Mouse (Mus musculus) embryonic fibroblast, embryonic 13.5 days (primary cell): ENCODE results near the gene Med26. TPM values are rescaled to one million over a fixed set of nuclear protein-coding genes. Genes with fewer than 3 reads are reported as not detected.

Experiments used
- H3K27ac ChIP-seq: 2 replicates; pipeline ENCODE4 v1.5.1; 2012; ENCODE audit warnings: low read length, control low read depth, inconsistent platforms; ENCODE audit not compliant: insufficient read depth
- H3K4me1 ChIP-seq: 2 replicates; pipeline ENCODE4 v1.6.1; 2011; ENCODE audit warnings: low read length; ENCODE audit not compliant: control insufficient read depth, insufficient read depth
- H3K4me3 ChIP-seq: 2 replicates; pipeline ENCODE4 v1.5.1; 2011; ENCODE audit warnings: mild to moderate bottlenecking, control low read depth, low read length; ENCODE audit not compliant: insufficient read depth
- CTCF ChIP-seq: IDR thresholded peaks from 2 replicates; pipeline ENCODE4 v1.5.1; 2011; ENCODE audit warnings: mild to moderate bottlenecking, control low read depth, low read length, moderate library complexity, borderline replicate concordance; ENCODE audit not compliant: insufficient read depth
- POLR2A ChIP-seq: IDR thresholded peaks from 2 replicates; pipeline ENCODE4 v1.6.1; 2011; ENCODE audit warnings: low read depth, mild to moderate bottlenecking, control low read depth, low read length, moderate library complexity
- polyA plus RNA-seq: library from polyadenylated mRNA; stranded (reverse); fragments of >200 nt; gene quantifications from 2 replicates; pipeline ENCODE4 v1.2.4, GENCODE M21; 2011; ENCODE audit warnings: low read depth; ENCODE audit not compliant: missing spikeins, insufficient read length

The Med26 gene
- polyA plus RNA-seq, 1 experiment: 7.5 TPM

- Histone ChIP-seq H3K4me3 (no peak overlapping the region), H3K4me1 (no peaks in the 10 kb centered on the region), H3K27ac (no peak overlapping the region)
- no peak for TF ChIP-seq CTCF
- no peak for TF ChIP-seq POLR2A
Observed at GRCm38 (mm10) chr8:72464211-72464610, 83.9 kb downstream of the Med26 start.

- Histone ChIP-seq H3K27ac (no peak overlapping the region), H3K4me3 (no peak overlapping the region), H3K4me1 (no peaks in the 10 kb centered on the region)
- TF ChIP-seq POLR2A (no peak), CTCF (no peak)
Observed at GRCm38 (mm10) chr8:72459881-72460533, 88.1 kb downstream of the Med26 start.

- H3K4me1 ChIP-seq: no peaks in the 10 kb centered on the region
- TF ChIP-seq POLR2A (no peak), CTCF (no peak)
- H3K4me3 ChIP-seq: no peak overlapping the region
- H3K27ac ChIP-seq: no peak overlapping the region
Observed at GRCm38 (mm10) chr8:72458457-72458856, 89.6 kb downstream of the Med26 start.

GRCm38 (mm10) chr8:72457806-72458205 lies 90.3 kb downstream of the Med26 start:
- TF ChIP-seq POLR2A: no peak
- no peak overlapping the region for H3K4me3 ChIP-seq

GRCm38 (mm10) chr8:72455317-72455716 lies 92.8 kb downstream of the Med26 start:
- TF ChIP-seq CTCF: no peak
- no peak for TF ChIP-seq POLR2A
- Histone ChIP-seq H3K4me3 (no peak overlapping the region), H3K27ac (no peak overlapping the region), H3K4me1 (no peaks in the 10 kb centered on the region)

More at GRCm38 (mm10) chr8:72457806-72458205, 90.3 kb downstream of the Med26 start:
- H3K27ac ChIP-seq: no peak overlapping the region
- H3K4me1 ChIP-seq: no peaks in the 10 kb centered on the region

- Histone ChIP-seq H3K4me1 (no peaks in the 10 kb centered on the region), H3K27ac (no peak overlapping the region)
- TF ChIP-seq CTCF (no peak), POLR2A (no peak)
Observed at GRCm38 (mm10) chr8:72453904-72454303, 94.2 kb downstream of the Med26 start.

GRCm38 (mm10) chr8:72451516-72451915 lies 96.6 kb downstream of the Med26 start:
- H3K4me1 ChIP-seq: no peaks in the 10 kb centered on the region
- no peak for TF ChIP-seq POLR2A
- TF ChIP-seq CTCF: no peak
- H3K4me3 ChIP-seq: no peak overlapping the region
- no peak overlapping the region for H3K27ac ChIP-seq

More at GRCm38 (mm10) chr8:72453904-72454303, 94.2 kb downstream of the Med26 start:
- no peak overlapping the region for H3K4me3 ChIP-seq

- Histone ChIP-seq H3K4me3 (no peak overlapping the region), H3K4me1 (no peaks in the 10 kb centered on the region), H3K27ac (no peak overlapping the region)
- TF ChIP-seq CTCF (no peak), POLR2A (no peak)
Observed at GRCm38 (mm10) chr8:72445071-72445470, 103.0 kb downstream of the Med26 start.

Other genes starting within 250 kb of the Med26 start
- gene Gm10282, start 243.0 kb downstream of the Med26 start, polyA plus RNA-seq: 3.8 and 4.6 TPM in 2 replicates
- gene Klf2, start 229.2 kb downstream of the Med26 start, polyA plus RNA-seq: 19.1 and 19.7 TPM in 2 replicates
- gene Eps15l1, start 126.8 kb downstream of the Med26 start, polyA plus RNA-seq: 58.0 and 65.0 TPM in 2 replicates
- 1.7 and 1.9 TPM in 2 replicates for gene Calr3, start 104.4 kb downstream of the Med26 start, polyA plus RNA-seq
- gene 1700030K09Rik, start 104.4 kb downstream of the Med26 start, polyA plus RNA-seq: 5.5 and 6.6 TPM in 2 replicates
- gene Cherp, start 73.0 kb downstream of the Med26 start, polyA plus RNA-seq: 39.9 and 46.2 TPM in 2 replicates
- gene Slc35e1, start 55.7 kb downstream of the Med26 start, polyA plus RNA-seq: 45.4 and 50.3 TPM in 2 replicates
- gene Smim7, start 22.8 kb upstream of the Med26 start, polyA plus RNA-seq: 68.9 and 104 TPM in 2 replicates
- gene Tmem38a, start 23.8 kb upstream of the Med26 start, polyA plus RNA-seq: 12.0 and 14.4 TPM in 2 replicates
- gene Nwd1, start 98.4 kb upstream of the Med26 start, polyA plus RNA-seq: not detected in 2 replicates
- gene Sin3b, start 175.0 kb upstream of the Med26 start, polyA plus RNA-seq: 95.0 and 97.8 TPM in 2 replicates
- not detected in 2 replicates for gene F2rl3, start 213.6 kb upstream of the Med26 start, polyA plus RNA-seq